Comparison of ENCODE assay signal across 10 mouse cellular contexts in genomic region chr19:24301768-24302148, GRCm38 (mm10). TPM values are rescaled to one million over a fixed set of nuclear protein-coding genes. Genes with fewer than 3 reads are reported as not detected.
A peak's percentile ranks its signal among the peaks of the same experiment; 100 is the strongest.
DNase-seq lines count a peak whose midpoint lies in the region; ATAC-seq and TF ChIP-seq lines count a peak whose summit lies in the region.
"Had no signal": no experiment of that assay in that cellular context is flagged by ENCODE, and none has a peak within 500 bp of the region (broad histone marks: within the 10 kb centered on the region; RNA-seq: fewer than 3 reads in every experiment).

No protein-coding gene starts in this region.

- H3K27me3 ChIP-seq in hindbrain, embryonic 12.5 days = no peaks in the 10 kb centered on the region
- H3K27me3 ChIP-seq in hindbrain, embryonic 10.5 days (ENCODE audit: insufficient read depth, poor library complexity, severe bottlenecking) = no peaks in the 10 kb centered on the region
- no peaks in the 10 kb centered on the region for H3K27me3 ChIP-seq in lung, embryonic 14.5 days (ENCODE audit: insufficient read depth, low read length)
- H3K27me3 ChIP-seq in midbrain, embryonic 15.5 days (replicated peaks) = peaks cover 5% of the 10 kb centered on the region; the same call in 1 of the 2 replicates
- no peaks in the 10 kb centered on the region for H3K27me3 ChIP-seq in intestine, embryonic 15.5 days (replicated peaks)
- H3K27me3 ChIP-seq: CH12.LX had no signal

- no peak for TF ChIP-seq CTCF in lung, embryonic 14.5 days (IDR thresholded peaks at IDR 0.05; ENCODE audit: low read depth)

- 17% methylated on average over 5 of the region's 5 CpGs for WGBS in hindbrain, embryonic 12.5 days
- 18% methylated on average over 5 of the region's 5 CpGs for WGBS in hindbrain, embryonic 10.5 days
- 18% methylated on average over 5 of the region's 5 CpGs for WGBS in lung, embryonic 14.5 days
- 9% methylated on average over 5 of the region's 5 CpGs for WGBS in midbrain, embryonic 15.5 days
- 41% methylated on average over 5 of the region's 5 CpGs for WGBS in intestine, embryonic 15.5 days

- no peak overlapping the region for H3K27ac ChIP-seq in hindbrain, embryonic 12.5 days
- H3K27ac ChIP-seq in hindbrain, embryonic 10.5 days = no peak overlapping the region
- H3K27ac ChIP-seq in lung, embryonic 14.5 days (ENCODE audit: low read depth) = no peak overlapping the region
- H3K27ac ChIP-seq in midbrain, embryonic 15.5 days = no peak overlapping the region; the same call in 1 of the 2 replicates
- no peak overlapping the region for H3K27ac ChIP-seq in intestine, embryonic 15.5 days
- H3K27ac ChIP-seq: stomach, postnatal 0 days had no signal

- H3K9me3 ChIP-seq in hindbrain, embryonic 12.5 days (replicated peaks) = no peaks in the 10 kb centered on the region
- H3K9me3 ChIP-seq in hindbrain, embryonic 10.5 days = no peaks in the 10 kb centered on the region
- no peaks in the 10 kb centered on the region for H3K9me3 ChIP-seq in lung, embryonic 14.5 days (ENCODE audit: low read depth, low read length)
- no peaks in the 10 kb centered on the region for H3K9me3 ChIP-seq in midbrain, embryonic 15.5 days
- H3K9me3 ChIP-seq in intestine, embryonic 15.5 days = no peaks in the 10 kb centered on the region

- H3K36me3 ChIP-seq in hindbrain, embryonic 12.5 days = no peaks in the 10 kb centered on the region
- no peaks in the 10 kb centered on the region for H3K36me3 ChIP-seq in hindbrain, embryonic 10.5 days
- no peaks in the 10 kb centered on the region for H3K36me3 ChIP-seq in lung, embryonic 14.5 days (ENCODE audit: insufficient read depth)
- no peaks in the 10 kb centered on the region for H3K36me3 ChIP-seq in midbrain, embryonic 15.5 days (replicated peaks)
- no peaks in the 10 kb centered on the region for H3K36me3 ChIP-seq in intestine, embryonic 15.5 days

- H3K9ac ChIP-seq in hindbrain, embryonic 12.5 days = no peak overlapping the region
- no peak overlapping the region for H3K9ac ChIP-seq in lung, embryonic 14.5 days
- no peak overlapping the region for H3K9ac ChIP-seq in midbrain, embryonic 15.5 days
- no peak overlapping the region for H3K9ac ChIP-seq in intestine, embryonic 15.5 days

- ATAC-seq in hindbrain, embryonic 12.5 days (ENCODE audit: low FRiP score) = peak; percentile 39; the same call in 1 of the 2 replicates
- ATAC-seq in lung, embryonic 14.5 days (ENCODE audit: insufficient read depth) = no peak
- peak; percentile 35; the same call in 1 of the 2 replicates for ATAC-seq in midbrain, embryonic 15.5 days (replicated peaks)
- ATAC-seq in intestine, embryonic 15.5 days = no peak

- DNase-seq in embryo, embryonic 11 days = peak; percentile 19
- no peak for DNase-seq in embryo, embryonic 9.5 days (ENCODE audit: extremely low spot score)
- DNase-seq in hindbrain, embryonic 10.5 days (ENCODE audit: low spot score) = no peak
- no peak for DNase-seq in lung, embryonic 14.5 days
- no peak for DNase-seq in lung, postnatal 14 days

- no peak overlapping the region for H3K4me3 ChIP-seq in hindbrain, embryonic 12.5 days
- no peak overlapping the region for H3K4me3 ChIP-seq in hindbrain, embryonic 10.5 days
- no peak overlapping the region for H3K4me3 ChIP-seq in lung, embryonic 14.5 days (ENCODE audit: low read depth, low read length)
- no peak overlapping the region for H3K4me3 ChIP-seq in midbrain, embryonic 15.5 days
- no peak overlapping the region for H3K4me3 ChIP-seq in intestine, embryonic 15.5 days (replicated peaks)

- H3K4me1 ChIP-seq in hindbrain, embryonic 12.5 days = peaks cover 8% of the 10 kb centered on the region; the same call in 1 of the 2 replicates
- peaks cover 16% of the 10 kb centered on the region for H3K4me1 ChIP-seq in hindbrain, embryonic 10.5 days (replicated peaks)
- no peaks in the 10 kb centered on the region for H3K4me1 ChIP-seq in lung, embryonic 14.5 days (ENCODE audit: insufficient read depth)
- peaks cover 12% of the 10 kb centered on the region for H3K4me1 ChIP-seq in midbrain, embryonic 15.5 days
- no peaks in the 10 kb centered on the region for H3K4me1 ChIP-seq in intestine, embryonic 15.5 days (replicated peaks)

- H3K4me2 ChIP-seq in hindbrain, embryonic 12.5 days (replicated peaks) = no peak overlapping the region
- H3K4me2 ChIP-seq in lung, embryonic 14.5 days = peak overlapping the region; percentile 62
- peak overlapping the region; percentile 11 for H3K4me2 ChIP-seq in midbrain, embryonic 15.5 days
- H3K4me2 ChIP-seq in intestine, embryonic 15.5 days (replicated peaks) = no peak overlapping the region

RNA-seq across cellular contexts. Expression of gene Fxn, which starts 21.4 kb away (rescaled TPM):
- polyA plus RNA-seq in hindbrain, embryonic 12.5 days (2016; fragmentation: Nextera tagmentation; extraction: Ambion mirVana) = 36.3 and 44.6 TPM in 2 replicates
- 56.7 and 58.1 TPM in 2 replicates for polyA plus RNA-seq in hindbrain, embryonic 10.5 days (2016; fragmentation: Nextera tagmentation; extraction: Ambion mirVana)
- 51.2 and 52.9 TPM in 2 replicates for polyA plus RNA-seq in lung, embryonic 14.5 days (2014; fragmentation: Nextera tagmentation; extraction: Ambion mirVana)
- 38.1 and 40.9 TPM in 2 replicates for polyA plus RNA-seq in midbrain, embryonic 15.5 days (2015; fragmentation: Nextera tagmentation; extraction: Ambion mirVana)
- polyA plus RNA-seq in intestine, embryonic 15.5 days (2015; fragmentation: Nextera tagmentation; extraction: Ambion mirVana) = 41.1 and 42.3 TPM in 2 replicates

Comparison
In these comparisons a context has a peak if more than half of its experiments do, and no peak if none do; other contexts are left out.
1. ATAC-seq: peak in hindbrain, embryonic 12.5 days (single experiment) and midbrain, embryonic 15.5 days (single experiment); none in lung, embryonic 14.5 days (single experiment) and intestine, embryonic 15.5 days (single experiment).
2. H3K4me2 ChIP-seq: peak in lung, embryonic 14.5 days (single experiment) and midbrain, embryonic 15.5 days (single experiment); none in hindbrain, embryonic 12.5 days (single experiment) and intestine, embryonic 15.5 days (single experiment).